Mouse (Mus musculus) forebrain, embryonic 10.5 days (tissue): ENCODE measurements at regions not wholly inside any gene's neighbourhood (a gene's known extent, or its start where the extent isn't known, plus 50 kb on each side); places are given as distances from the start of the nearest gene placed in this dataset.

Experiments used
- DNase-seq: peaks from one replicate; pipeline ENCODE4 v3.0.0-alpha.2; 2017; ENCODE audit warnings: low spot score; ENCODE audit errors: extremely low spot score
- H3K27ac ChIP-seq: fragments of 300-500 bp; sonication (generic); 2 replicates; pipeline ENCODE4 v1.5.1; 2016; ENCODE audit warnings: mild to moderate bottlenecking
- H3K27me3 ChIP-seq: fragments of 300-500 bp; sonication (generic); 2 replicates; pipeline ENCODE4 v1.6.1; 2016; ENCODE audit warnings: mild to moderate bottlenecking; ENCODE audit not compliant: poor library complexity, severe bottlenecking
- H3K36me3 ChIP-seq: fragments of 300-500 bp; sonication (generic); replicated peaks from 2 replicates; pipeline ENCODE4 v1.6.1; 2016; ENCODE audit warnings: mild to moderate bottlenecking, moderate library complexity
- H3K4me1 ChIP-seq: fragments of 300-500 bp; sonication (generic); 2 replicates; pipeline ENCODE4 v1.6.1; 2016
- H3K4me3 ChIP-seq: fragments of 300-500 bp; sonication (generic); 2 replicates; pipeline ENCODE4 v1.5.1; 2016; ENCODE audit warnings: mild to moderate bottlenecking, moderate library complexity
- H3K9me3 ChIP-seq: fragments of 300-500 bp; sonication (generic); 2 replicates; pipeline ENCODE4 v1.6.1; 2016; ENCODE audit warnings: mild to moderate bottlenecking, moderate library complexity
- WGBS: fragments of 180-500 bp; shearing (Covaris S2); methylation state at CpG from one replicate; pipeline ENCODE4 v1.1.7; 2016; 5-methylcytosine and 5-hydroxymethylcytosine counted together

GRCm38 (mm10) chr10:43634371-43635080, 56.4 kb downstream of the Cd24a start:
- no peak overlapping the region for H3K4me3 ChIP-seq
- H3K27ac ChIP-seq: no peak overlapping the region
- DNase-seq: no peak
- H3K36me3 ChIP-seq: no peaks in the 10 kb centered on the region
- no peaks in the 10 kb centered on the region for H3K27me3 ChIP-seq
- no peaks in the 10 kb centered on the region for H3K9me3 ChIP-seq
- WGBS: 87% methylated on average over 10 of the region's 10 CpGs
- no peaks in the 10 kb centered on the region for H3K4me1 ChIP-seq

- Histone ChIP-seq H3K4me3 (no peak overlapping the region), H3K27ac (no peak overlapping the region), H3K9me3 (no peaks in the 10 kb centered on the region), H3K4me1 (0 out of 2 replicates have a peak, but pooled peaks cover 3% of the 10 kb centered on the region), H3K36me3 (no peaks in the 10 kb centered on the region), H3K27me3 (no peaks in the 10 kb centered on the region; the same call in 1 of the 2 replicates)
- no peak for DNase-seq
- WGBS: 83% methylated on average over 14 of the region's 14 CpGs
Observed at GRCm38 (mm10) chr10:43641169-43641945, 63.3 kb downstream of the Cd24a start.

GRCm38 (mm10) chr10:43646326-43646725, 68.2 kb downstream of the Cd24a start:
- DNase-seq: no peak
- Histone ChIP-seq H3K9me3 (no peaks in the 10 kb centered on the region), H3K36me3 (no peaks in the 10 kb centered on the region), H3K4me3 (no peak overlapping the region), H3K4me1 (peaks cover 9% of the 10 kb centered on the region), H3K27me3 (no peaks in the 10 kb centered on the region), H3K27ac (no peak overlapping the region)
- 77% methylated on average over 4 of the region's 4 CpGs for WGBS

GRCm38 (mm10) chr10:43646965-43647364, 68.9 kb downstream of the Cd24a start:
- Histone ChIP-seq H3K4me3 (no peak overlapping the region), H3K9me3 (no peaks in the 10 kb centered on the region), H3K36me3 (no peaks in the 10 kb centered on the region), H3K27ac (no peak overlapping the region), H3K4me1 (peaks cover 9% of the 10 kb centered on the region), H3K27me3 (no peaks in the 10 kb centered on the region)
- WGBS: 94% methylated on average over 6 of the region's 6 CpGs
- DNase-seq: no peak

- WGBS: 67% methylated on average over 5 of the region's 5 CpGs
- DNase-seq: no peak
- Histone ChIP-seq H3K4me1 (peaks cover 9% of the 10 kb centered on the region), H3K9me3 (no peaks in the 10 kb centered on the region), H3K27ac (no peak overlapping the region), H3K36me3 (no peaks in the 10 kb centered on the region), H3K4me3 (no peak overlapping the region), H3K27me3 (no peaks in the 10 kb centered on the region)
Observed at GRCm38 (mm10) chr10:43648186-43648585, 70.1 kb downstream of the Cd24a start.

- no peaks in the 10 kb centered on the region for H3K27me3 ChIP-seq
- 87% methylated on average over 6 of the region's 6 CpGs for WGBS
- no peaks in the 10 kb centered on the region for H3K36me3 ChIP-seq
- H3K4me3 ChIP-seq: no peak overlapping the region
- peaks cover 9% of the 10 kb centered on the region for H3K4me1 ChIP-seq
- no peak overlapping the region for H3K27ac ChIP-seq
- no peak for DNase-seq
- no peaks in the 10 kb centered on the region for H3K9me3 ChIP-seq
Observed at GRCm38 (mm10) chr10:43648815-43649447, 70.8 kb downstream of the Cd24a start.

- no peaks in the 10 kb centered on the region for H3K9me3 ChIP-seq
- no peak overlapping the region for H3K4me3 ChIP-seq
- DNase-seq: no peak
- peaks cover 12% of the 10 kb centered on the region for H3K4me1 ChIP-seq
- 68% methylated on average over 1 of the region's 1 CpGs for WGBS
- no peaks in the 10 kb centered on the region for H3K27me3 ChIP-seq
- H3K36me3 ChIP-seq: no peaks in the 10 kb centered on the region
- no peak overlapping the region for H3K27ac ChIP-seq
Observed at GRCm38 (mm10) chr10:43650449-43650848, 72.4 kb downstream of the Cd24a start.

- WGBS: 84% methylated on average over 5 of the region's 5 CpGs
- no peak overlapping the region for H3K27ac ChIP-seq
- no peak for DNase-seq
- H3K4me3 ChIP-seq: no peak overlapping the region
- no peaks in the 10 kb centered on the region for H3K36me3 ChIP-seq
- H3K27me3 ChIP-seq: no peaks in the 10 kb centered on the region
- H3K9me3 ChIP-seq: no peaks in the 10 kb centered on the region
- H3K4me1 ChIP-seq: peaks cover 15% of the 10 kb centered on the region
Observed at GRCm38 (mm10) chr10:43651505-43651904, 73.4 kb downstream of the Cd24a start.

GRCm38 (mm10) chr10:43651915-43652314, 73.8 kb downstream of the Cd24a start:
- WGBS: 90% methylated on average over 13 of the region's 13 CpGs
- Histone ChIP-seq H3K4me3 (no peak overlapping the region), H3K9me3 (no peaks in the 10 kb centered on the region; the same call in 1 of the 2 replicates), H3K4me1 (peaks cover 15% of the 10 kb centered on the region), H3K27ac (no peak overlapping the region), H3K36me3 (no peaks in the 10 kb centered on the region), H3K27me3 (no peaks in the 10 kb centered on the region)
- DNase-seq: no peak

GRCm38 (mm10) chr10:43655082-43655671, 77.1 kb downstream of the Cd24a start:
- no peaks in the 10 kb centered on the region for H3K36me3 ChIP-seq
- 0 out of 2 replicates have a peak, but pooled peaks cover 6% of the 10 kb centered on the region for H3K4me1 ChIP-seq
- no peak overlapping the region for H3K4me3 ChIP-seq
- H3K27ac ChIP-seq: no peak overlapping the region
- 85% methylated on average over 8 of the region's 8 CpGs for WGBS
- H3K9me3 ChIP-seq: no peaks in the 10 kb centered on the region; the same call in 1 of the 2 replicates
- H3K27me3 ChIP-seq: no peaks in the 10 kb centered on the region
- no peak for DNase-seq

GRCm38 (mm10) chr10:43655680-43656079, 77.6 kb downstream of the Cd24a start:
- 84% methylated on average over 2 of the region's 2 CpGs for WGBS
- H3K4me3 ChIP-seq: no peak overlapping the region
- H3K9me3 ChIP-seq: no peaks in the 10 kb centered on the region; the same call in 1 of the 2 replicates
- 0 out of 2 replicates have a peak, but pooled peaks cover 6% of the 10 kb centered on the region for H3K4me1 ChIP-seq
- H3K36me3 ChIP-seq: no peaks in the 10 kb centered on the region
- no peak for DNase-seq
- H3K27me3 ChIP-seq: no peaks in the 10 kb centered on the region
- H3K27ac ChIP-seq: no peak overlapping the region

GRCm38 (mm10) chr10:43656207-43656606, 78.1 kb downstream of the Cd24a start:
- no peak overlapping the region for H3K4me3 ChIP-seq
- no peaks in the 10 kb centered on the region for H3K27me3 ChIP-seq
- WGBS: 86% methylated on average over 2 of the region's 2 CpGs
- no peak for DNase-seq
- H3K9me3 ChIP-seq: no peaks in the 10 kb centered on the region; the same call in 1 of the 2 replicates
- 0 out of 2 replicates have a peak, but pooled peaks cover 6% of the 10 kb centered on the region for H3K4me1 ChIP-seq
- no peak overlapping the region for H3K27ac ChIP-seq
- H3K36me3 ChIP-seq: no peaks in the 10 kb centered on the region
